Comparison of ENCODE assay signal across 1 mouse cellular context in the genomic region with DNA sequence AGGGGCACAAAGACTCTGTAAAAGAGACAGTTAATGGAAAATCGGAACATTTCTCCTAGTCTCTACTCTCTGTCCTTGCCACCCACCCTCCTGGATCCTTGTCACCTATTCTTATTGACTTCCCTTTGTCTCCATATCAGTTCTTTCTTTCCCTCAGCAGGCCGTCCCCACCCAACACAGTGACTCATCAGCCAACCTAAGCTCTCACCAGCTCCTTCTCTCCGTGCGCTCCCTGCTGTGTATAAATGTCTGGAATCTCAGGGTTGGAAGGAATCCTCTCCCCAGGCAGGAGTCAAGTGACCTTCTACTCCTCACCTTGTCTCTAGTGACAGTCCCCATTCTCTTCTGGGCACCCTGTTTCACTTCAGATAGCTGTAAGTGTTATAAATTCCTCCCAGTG.
TF ChIP-seq lines count a peak whose summit lies in the region.

No protein-coding gene starts in this region.

TF ChIP-seq in MEL, 35 proteins besides CTCF, POLR2A, EP300 and RAD21 (continued from another document):
- TF ChIP-seq GABPA (IDR thresholded peaks at IDR 0.05; ENCODE audit: low read depth, low read length) (no peak), MAX (IDR thresholded peaks at IDR 0.05; ENCODE audit: low read length) (no peak), JUND (IDR thresholded peaks at IDR 0.05; ENCODE audit: low read depth, low read length) (no peak), MYC (IDR thresholded peaks at IDR 0.05; ENCODE audit: low read depth, low read length) (no peak), USF1 (IDR thresholded peaks at IDR 0.05; ENCODE audit: low read depth, low read length) (no peak), SMC3 (IDR thresholded peaks at IDR 0.05; ENCODE audit: low read depth, low read length) (no peak), ZKSCAN1 (IDR thresholded peaks at IDR 0.05; ENCODE audit: low read depth, low read length) (no peak), POLR2AphosphoS5 (IDR thresholded peaks at IDR 0.05; ENCODE audit: borderline replicate concordance, low read depth, low read length) (no peak), SIN3A (IDR thresholded peaks at IDR 0.05; ENCODE audit: low read length) (no peak), POLR2AphosphoS2 (IDR thresholded peaks at IDR 0.05; ENCODE audit: low read length) (no peak), RCOR1 (IDR thresholded peaks at IDR 0.05; ENCODE audit: low read depth, low read length) (no peak)
